Mouse (Mus musculus) left cerebral cortex, postnatal 4 days (tissue): ENCODE data around the gene Uck1. TPM values are rescaled to one million over a fixed set of nuclear protein-coding genes. Genes with fewer than 3 reads are reported as not detected.
A peak's percentile ranks its signal among the peaks of the same experiment; 100 is the strongest.
"Not testable (repeated sequence)": the region's sequence is repeated elsewhere in the genome, so short reads cannot be mapped to it uniquely, and the experiment has no call there.

Experiments
- DNase-seq: peaks from one replicate; pipeline ENCODE4 v3.0.0-alpha.2; 2022
- intact Hi-C: fragments of 180-260 bp; cut with DNase I; formaldehyde crosslinking; loops from one replicate; pipeline ENCODE4 v1.15.1; 2025
- total RNA-seq, 2 experiments: library from RNA; stranded (reverse); gene quantifications; 2 replicates each; pipeline ENCODE4 v1.2.3; 2021

Uck1 gene
- total RNA-seq, result 10 to 100 TPM; 61.8 to 62.5 TPM

DNA sequence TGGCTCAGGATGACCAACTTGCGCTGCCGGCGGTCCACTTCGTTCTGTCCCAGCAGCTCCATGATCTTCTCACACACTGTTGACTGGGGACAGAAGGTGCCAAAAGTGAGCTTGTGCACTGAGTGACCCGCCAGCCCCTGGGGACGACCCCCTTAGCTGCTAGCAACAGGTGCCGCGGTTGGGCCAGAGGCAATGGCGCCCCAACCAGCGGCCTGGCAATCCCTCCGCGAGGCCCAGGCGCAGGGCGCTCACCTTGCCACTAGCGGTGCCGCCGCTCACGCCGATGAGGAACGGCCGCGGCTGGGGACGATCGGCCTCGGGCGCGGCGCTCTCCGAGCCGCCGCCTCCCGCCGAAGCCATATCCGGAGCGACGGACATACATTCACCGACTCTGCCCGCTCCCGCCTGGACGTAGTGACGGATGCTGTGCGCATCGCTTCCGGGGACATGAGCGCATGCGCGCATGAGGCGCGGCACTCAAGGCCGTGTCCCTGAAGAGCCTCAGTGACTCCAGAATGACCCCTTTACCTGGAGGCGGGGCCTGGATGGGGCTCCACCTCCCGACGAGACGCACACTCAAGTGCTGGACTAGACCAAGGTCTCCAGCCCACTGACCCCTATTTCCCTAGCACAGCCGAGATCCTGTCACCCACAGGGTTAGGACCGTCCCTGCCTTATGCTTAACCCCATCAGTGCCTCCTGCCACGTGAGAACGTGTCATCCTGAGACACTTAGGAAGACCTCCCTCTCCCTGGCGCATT is at the start of gene Uck1:
TSS of gene Uck1 (minus strand) at position 503 of the 761 bp plus-strand sequence.
- intact Hi-C loops, result no loop called here
- peak; percentile 86 for DNase-seq

DNA sequence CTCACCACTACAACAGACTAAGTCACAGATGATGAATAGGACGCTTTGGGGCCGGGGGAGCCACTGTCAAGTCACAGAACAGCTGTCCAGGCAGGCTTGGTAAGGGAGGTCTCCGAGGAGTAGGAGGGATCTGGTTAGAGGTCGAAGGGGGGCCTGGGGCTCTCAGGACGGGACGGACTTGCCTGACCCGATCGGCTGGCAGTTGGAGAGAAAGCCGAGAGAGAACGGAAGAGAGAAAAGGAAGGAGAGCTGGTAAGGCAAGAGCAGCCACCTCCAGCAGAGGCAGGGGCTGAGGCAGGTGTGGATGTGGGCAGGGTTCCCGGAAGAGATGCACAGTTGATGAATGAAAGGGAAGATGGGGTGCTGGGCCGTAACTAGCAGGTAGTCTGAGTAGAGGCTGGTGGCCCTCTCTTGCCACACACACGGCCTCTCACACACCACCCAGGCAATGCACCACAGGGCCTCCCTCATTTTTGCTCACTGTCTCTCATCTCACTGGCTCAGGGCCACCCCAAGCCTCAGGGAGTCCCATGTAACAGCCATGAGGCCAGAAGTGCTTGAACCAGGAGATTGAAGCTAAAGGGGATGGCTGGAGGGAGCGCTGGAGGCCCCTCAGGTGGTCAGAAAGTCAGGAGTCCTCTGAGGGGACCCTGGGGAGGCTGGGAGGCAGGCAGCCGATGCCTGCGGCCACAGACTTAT is 49.1 kb upstream of the Uck1 start:
- DNase-seq, result no peak
- intact Hi-C loops, result no loop called here

DNA sequence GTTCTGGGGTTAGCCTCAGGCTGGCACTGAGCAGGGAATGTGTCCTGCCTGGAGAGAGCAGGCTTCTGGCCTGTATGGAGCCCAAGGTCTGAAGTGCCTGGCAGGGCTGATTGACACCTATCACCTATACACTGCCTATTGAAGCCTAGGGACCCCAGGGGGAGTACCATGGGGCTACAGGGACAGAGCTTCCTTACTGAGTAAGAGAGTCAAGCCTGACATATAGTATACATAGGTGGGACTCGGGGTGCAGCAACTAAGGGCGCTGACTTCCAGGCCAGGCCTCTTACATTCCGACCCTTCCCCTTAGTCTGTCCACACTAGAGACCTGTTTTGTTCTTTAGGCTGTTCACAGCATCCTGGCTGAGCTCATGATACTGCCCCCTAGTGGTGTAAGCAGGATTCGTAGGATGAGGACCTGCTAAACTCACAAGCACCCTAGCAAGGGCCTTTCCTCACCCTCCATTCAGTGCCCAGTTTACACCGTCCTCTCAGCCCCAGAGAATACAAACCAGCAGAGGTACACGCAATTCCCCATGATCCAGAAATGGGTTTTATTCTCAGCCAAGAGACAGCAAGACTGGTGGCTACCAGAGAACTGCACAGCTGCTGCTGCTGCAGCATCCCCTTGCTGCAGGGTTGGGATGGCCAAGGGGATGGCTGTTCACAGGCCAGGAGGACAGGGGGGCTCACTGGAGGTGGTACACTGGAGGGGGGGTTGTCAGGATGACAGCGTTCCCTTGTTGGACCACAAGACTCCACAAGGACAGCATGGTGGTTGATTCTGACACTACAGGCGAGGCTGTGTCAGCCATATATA is 48.2 kb upstream of the Uck1 start:
- DNase-seq, result peak; percentile 61
- intact Hi-C loops, result no loop called here

DNA sequence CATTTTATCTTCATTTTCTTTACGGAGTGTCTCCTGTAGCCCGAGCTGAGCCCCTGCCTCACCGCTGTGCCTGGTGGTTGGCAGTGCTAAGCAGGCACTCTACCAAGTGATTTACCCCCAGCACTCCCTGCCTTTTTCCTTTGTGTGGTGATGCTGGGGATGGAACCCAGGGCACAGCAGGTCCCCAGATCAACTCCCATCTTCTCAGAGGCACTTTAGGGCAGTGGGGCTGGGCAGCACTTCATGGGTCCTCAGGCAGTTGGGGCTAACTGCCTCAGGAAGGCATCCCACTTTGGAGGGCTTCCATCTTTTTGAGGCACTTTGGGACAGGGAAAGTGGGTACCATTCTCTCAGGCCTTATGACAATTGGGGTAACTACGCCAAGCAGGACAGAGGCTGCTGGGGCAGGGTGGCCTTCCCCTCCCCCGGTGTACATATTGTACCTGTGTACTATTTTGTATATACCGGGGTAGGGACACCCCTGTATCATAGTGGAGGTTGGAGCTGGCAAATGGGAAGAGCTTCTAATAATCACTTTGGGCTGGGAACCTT is 47.4 kb upstream of the Uck1 start:
- no peak for DNase-seq
- intact Hi-C loops, result no loop called here

DNA sequence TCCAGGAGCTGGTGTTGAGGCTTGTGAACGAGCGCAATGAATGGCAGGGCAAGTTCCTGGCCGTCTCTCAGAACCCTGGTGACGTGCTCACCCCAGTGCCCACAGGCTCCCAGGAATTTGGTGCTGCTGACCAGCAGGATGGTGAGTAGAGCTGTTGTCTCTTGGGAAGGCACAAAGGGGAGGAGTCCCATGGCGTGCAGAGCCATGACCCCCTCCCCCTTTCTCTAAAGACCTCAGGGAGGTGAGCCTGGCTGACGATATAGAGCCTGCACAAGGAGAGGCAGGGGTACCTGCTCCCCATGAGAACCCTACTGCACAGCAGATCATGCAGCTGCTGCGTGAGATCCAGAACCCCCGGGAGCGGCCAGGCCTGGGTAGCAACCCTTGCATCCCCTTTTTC is 46.2 kb upstream of the Uck1 start:
- DNase-seq, result no peak
- intact Hi-C loops, result no loop called here

DNA sequence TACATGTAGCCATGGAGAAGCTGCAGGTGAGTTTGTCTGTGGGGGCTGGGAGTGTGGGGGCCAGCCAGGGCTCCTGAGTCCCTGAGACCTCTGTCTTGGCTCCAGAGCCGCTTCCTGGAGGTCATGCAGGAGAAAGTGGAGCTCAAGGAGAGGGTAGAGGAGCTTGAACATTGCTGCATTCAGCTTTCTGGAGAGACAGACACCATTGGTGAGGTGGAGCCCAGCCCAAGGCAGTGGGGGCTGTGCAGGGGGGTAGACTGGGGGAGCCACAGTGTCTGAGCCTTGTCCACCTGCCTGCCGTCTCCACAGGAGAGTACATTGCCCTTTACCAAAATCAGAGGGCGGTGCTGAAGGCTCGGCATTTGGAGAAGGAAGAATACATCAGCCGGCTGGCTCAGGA is 45.7 kb upstream of the Uck1 start:
- DNase-seq, result no peak
- intact Hi-C loops, result no loop called here

DNA sequence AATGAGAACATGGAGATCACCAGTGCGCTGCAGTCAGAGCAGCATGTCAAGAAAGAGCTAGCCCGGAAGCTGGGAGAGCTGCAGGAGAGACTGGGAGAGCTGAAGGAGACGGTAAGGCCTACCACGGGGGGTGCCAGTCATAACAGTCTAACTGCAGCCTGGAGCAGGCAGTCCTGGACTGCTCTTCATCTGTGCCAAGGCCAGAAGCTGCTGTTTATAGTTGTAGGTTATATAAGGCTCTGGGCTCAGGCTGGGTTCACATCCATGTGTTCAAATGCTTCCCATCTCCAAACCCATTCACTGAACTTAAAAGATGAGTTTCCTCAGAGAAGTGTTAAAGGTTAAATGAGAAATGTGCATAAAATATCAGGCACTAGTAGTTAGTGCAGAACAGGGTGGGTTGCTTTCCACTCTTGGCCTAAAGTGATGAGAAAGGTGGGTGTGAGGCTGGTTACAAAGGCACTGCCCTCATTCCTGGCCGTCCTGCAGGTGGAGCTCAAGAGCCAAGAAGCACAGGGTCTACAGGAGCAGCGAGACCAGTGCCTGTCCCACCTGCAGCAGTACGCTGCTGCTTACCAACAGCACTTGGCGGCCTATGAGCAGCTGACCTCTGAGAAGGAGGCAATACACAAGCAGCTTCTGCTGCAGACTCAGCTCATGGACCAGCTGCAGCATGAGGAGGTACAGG is 44.3 kb upstream of the Uck1 start:
- peak; percentile 52 for DNase-seq
- intact Hi-C loops, result no loop called here

DNA sequence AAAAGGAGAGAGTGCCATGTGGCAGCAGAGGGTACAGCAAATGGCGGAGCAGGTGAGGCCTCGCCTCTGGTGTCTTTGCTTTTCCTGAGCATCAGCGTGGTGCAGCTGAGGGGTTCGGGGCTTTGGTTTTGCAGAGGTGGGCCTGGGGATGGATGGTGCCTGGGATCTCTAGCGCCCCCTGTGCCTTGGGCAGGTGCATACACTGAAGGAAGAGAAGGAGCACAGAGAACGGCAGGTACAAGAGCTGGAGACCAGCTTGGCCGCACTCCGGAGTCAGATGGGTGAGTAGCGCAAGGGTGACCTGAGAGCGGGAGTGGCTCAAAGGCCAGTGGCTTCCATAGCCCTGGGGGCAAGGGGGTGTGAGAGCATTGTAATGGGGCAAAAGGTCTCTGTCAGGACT is 43.0 kb upstream of the Uck1 start:
- intact Hi-C loops, result no loop called here

DNA sequence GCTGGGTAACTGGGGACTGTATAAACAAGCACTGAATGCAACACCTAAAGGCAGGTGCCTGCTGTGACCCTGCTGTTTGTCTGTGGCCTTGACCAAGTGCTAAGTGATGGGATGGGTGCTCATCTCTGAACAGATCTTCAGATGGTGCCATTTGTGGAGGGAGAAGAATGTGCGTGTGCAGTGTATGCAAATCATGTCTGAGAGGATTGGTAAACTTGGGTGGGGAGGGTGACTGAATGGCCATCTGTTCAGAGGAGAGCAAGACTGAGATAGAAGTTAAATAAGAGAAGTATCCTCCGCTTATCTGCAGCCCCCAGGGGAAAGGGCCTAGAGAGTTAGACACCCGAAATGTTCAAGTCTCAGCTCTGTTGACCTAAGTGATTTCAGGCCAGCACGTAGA is 39.5 kb upstream of the Uck1 start:
- intact Hi-C loops, result no loop called here
- DNase-seq, result no peak

More for the DNA sequence above, 43.0 kb upstream of the Uck1 start:
- DNase-seq, result no peak

DNA sequence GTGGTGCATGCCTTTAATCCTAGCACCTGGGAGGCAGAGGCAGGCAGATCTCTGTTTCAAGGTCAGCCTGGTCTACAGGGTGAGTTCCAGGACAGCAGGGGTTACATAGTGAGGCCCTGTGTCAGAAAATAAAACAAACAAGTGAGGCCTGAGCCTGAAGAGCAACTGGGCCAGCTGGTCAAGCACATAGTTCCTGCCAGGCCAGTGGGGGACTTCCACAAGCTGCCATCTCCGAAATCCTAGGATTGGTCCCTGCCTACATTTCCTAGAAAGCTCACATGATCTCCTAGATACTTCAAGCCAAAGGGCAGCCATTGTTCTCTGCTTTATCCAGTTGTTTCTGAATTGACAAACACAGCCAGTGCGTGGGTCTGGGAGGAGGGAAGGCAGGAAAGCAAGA is 35.9 kb upstream of the Uck1 start:
- DNase-seq, intact Hi-C loops: not testable (repeated sequence)

DNA sequence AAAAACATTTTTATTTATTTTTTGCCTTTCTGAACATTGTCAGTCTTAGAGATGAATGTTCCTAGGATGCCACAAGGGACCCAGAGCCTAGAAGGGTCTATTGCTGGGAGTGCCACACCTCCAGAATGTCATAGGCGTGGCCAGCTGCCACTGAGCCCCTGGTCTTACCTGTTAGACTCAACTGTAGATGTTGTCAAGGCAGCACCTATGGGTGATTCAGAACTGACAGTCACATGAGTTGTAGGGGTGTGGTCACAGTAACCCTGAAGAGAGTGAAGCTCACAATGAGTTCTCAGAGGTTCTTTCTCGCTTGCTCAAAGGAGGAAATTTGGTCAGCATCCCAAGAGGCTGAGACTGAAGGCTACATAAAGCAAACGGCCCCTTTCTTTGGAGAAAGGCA is 35.3 kb upstream of the Uck1 start:
- intact Hi-C loops, result no loop called here
- no peak for DNase-seq

DNA sequence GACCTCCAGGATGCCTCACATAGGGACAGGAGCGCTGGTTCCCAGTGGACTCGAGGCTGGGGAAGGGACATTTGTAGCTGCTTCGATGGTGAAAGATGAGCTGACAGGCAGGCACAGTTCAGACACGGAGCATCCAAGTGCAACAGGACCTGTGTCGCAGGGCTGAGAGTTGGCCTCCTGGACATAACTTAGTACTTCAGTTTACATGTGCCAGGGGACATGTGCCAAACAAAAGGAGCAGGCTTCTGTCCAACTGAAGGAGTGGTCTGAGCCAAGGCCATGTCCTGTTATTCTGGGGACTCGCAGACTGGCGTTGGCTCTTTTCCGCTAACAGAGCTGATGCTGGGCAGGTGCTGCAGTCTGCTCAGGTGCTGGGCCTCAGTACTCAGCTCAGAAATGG is 34.4 kb upstream of the Uck1 start:
- intact Hi-C loops, result no loop called here
- DNase-seq, result no peak

DNA sequence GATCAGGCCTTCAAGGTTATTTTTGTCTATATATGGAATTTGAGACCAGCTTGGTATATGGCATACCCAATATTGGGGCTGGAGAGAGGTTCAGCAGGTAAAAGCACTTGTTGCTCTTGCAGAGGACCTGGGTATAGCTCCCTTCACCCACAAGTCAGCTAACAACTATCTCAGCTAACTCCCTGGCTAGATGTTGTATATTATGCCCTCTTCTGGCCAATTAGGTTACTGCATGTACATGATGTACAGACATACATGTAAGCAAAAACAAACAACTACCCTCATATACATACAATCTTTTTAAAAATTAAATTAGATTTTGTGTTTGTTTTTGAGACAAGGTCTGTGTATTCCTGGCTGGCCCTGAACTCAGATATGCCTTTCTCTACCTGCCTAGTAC is 29.6 kb upstream of the Uck1 start:
- no peak for DNase-seq
- intact Hi-C loops, result no loop called here

DNA sequence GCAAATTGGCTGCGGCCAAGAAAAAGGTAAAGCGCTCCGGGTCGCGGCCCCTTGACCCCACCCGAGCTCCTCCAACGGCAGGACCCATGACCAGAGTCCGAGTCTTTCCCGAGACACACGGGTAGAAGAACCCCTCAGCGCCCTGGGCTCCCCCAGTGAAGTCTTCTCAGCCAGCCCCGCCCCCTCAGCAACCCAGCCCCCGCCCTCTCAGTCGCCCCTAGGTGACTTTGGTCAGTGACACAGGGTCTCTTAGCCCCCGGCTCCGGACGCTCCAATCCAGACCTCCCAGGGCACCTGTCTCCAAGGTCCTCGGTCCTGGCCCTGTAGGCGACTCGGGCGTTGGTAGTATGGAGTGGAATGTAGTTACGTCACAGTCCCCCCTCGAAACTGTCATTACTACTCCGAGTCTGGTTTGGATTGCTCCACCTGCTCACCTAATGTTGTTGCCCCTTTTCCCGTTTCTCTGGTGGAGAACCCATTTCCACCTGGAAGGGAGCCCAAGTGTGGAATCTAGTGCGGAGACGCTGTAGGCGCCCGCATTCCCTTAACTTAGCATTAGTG is 28.5 kb upstream of the Uck1 start:
- DNase-seq, result no peak
- intact Hi-C loops, result no loop called here

DNA sequence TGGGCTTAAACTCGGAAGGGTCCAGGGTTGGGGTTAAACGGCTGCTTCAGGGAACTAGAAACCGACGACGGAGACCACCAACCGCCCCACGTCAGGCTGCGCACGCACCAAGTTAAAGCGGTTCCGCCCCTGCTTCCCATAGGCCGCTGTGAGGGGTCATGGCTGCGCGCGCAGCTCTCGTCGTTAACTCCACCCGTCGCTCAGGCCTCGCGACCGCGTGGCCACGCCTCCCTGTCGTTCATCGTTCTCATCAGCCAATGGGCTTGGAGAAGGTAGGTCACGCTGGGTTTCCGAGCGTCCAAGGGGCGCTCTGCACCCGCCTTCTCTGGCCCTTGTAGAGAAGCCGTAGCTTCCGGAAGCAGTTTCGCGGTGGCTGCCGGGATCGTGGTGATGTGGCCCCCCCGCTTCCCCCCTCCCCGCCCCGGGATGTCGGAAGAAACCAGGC is 28.0 kb upstream of the Uck1 start, which contains the start of gene Swi5:
TSS of gene Swi5 (minus strand) at position 153 of the 445 bp plus-strand sequence.
- DNase-seq, result peak; percentile 100
- intact Hi-C loops, result no loop called here

DNA sequence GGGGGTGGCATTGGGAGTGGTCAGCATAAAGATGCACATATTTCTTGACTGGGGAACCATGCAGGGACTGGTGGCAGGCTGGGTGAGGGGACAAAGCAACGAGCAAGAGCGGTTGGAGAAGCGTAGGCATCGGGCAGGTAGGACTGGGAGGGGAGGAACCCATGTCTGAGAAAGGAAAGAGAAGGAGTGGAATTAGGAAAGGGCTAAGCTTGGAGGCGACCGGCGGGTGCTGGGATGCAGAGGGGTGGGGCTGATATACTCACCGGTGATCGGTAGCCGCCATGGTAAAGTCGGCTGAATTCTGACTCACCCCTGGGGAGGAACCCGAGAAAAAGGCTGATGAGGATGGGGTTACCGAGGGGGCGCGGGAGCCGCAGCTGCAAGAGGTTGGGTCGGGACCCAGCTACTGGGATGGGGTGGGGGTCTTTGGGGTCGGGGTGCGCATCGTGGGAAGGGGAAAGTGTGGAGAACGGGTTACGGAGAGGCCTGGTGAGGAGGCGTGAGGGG is 27.4 kb upstream of the Uck1 start, which contains the start of gene Golga2:
TSS of gene Golga2 (plus strand) at position 51 of the 507 bp plus-strand sequence.
- no peak for DNase-seq
- intact Hi-C loops, result no loop called here

DNA sequence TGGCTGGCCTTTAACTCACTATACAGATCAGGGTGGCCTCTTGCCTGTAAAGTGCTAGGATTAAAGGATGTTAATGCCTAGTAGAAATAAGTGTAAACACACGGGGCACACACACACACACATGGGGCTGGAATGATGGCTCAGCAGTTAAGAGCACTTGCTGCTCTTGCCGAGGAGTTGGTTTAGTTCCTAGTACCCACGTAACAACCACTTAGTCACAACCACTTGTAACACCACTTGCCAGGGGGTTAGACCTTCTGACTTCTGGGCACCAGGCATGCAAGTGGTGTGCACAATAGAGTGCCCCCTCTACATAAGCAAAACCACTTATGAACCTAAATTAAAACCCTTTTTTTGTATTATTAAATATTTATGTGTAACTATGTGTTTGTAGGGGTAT is 24.0 kb upstream of the Uck1 start:
- intact Hi-C loops, result no loop called here
- DNase-seq, result no peak

DNA sequence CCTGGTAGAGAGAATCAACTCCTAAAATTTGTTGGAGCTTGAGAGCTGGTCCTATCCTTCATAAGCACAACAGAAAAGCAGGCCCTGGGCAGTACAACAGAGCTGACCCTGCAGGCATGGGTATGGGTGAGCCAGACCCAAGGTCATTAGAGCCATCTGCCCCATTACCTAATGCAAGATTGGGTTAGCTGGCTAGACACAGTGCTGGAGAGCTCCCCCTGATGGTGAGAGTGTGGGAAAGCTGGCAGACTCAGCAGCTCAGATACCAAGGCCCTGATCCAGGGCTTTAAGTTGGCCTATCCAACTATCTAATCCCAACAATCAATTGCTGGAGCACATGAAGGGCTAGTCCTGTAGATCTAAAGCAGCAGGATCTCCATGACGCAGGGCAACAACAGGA is 22.8 kb upstream of the Uck1 start:
- intact Hi-C loops, result no loop called here
- DNase-seq, result peak; percentile 47

DNA sequence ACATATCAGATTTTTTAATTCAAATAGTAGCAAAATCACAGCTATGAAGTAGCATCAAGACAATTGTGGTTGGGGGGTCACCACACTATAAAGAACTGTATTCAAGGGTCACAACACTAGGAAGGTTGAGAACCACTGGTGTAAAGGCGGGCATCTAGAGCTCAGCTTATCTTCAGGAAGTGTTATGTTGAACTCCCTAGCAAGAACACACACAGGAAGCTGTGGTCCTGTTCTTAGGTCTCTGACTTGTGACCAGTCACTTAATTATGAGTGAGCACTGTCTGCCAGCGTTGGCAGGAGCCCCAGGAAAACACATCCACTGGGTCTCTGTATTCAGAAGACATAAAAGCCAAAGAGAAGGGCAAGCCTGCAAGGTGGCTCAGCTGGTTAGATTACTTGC is 22.3 kb upstream of the Uck1 start:
- no peak for DNase-seq
- intact Hi-C loops, result no loop called here

DNA sequence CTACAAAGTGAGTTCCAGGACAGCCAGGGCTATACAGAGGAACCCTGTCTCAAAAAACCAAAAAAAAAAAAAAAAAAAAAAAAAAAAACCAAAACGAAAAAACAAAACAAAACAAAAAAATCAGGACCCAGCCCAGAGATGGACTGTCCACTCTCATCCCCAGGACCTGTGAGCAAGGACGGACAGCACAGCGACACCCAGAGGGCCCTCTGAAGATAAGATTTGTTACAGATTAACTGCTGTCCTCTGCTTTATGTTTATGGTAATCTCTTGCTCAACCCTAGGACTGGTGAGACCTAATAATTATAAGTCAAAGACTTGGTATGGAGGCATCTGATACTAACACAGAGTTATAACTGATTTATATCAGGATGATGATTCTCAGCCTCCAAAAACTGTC is 15.9 kb upstream of the Uck1 start:
- intact Hi-C loops, result no loop called here
- no peak for DNase-seq
